Mouse (Mus musculus): ENCODE results near the gene Zhx3. TPM values are rescaled to one million over a fixed set of nuclear protein-coding genes. Genes with fewer than 3 reads are reported as not detected.

The Zhx3 gene
- polyA plus RNA-seq, 1 experiment from 2014 or later = 3.1 TPM

DNA sequence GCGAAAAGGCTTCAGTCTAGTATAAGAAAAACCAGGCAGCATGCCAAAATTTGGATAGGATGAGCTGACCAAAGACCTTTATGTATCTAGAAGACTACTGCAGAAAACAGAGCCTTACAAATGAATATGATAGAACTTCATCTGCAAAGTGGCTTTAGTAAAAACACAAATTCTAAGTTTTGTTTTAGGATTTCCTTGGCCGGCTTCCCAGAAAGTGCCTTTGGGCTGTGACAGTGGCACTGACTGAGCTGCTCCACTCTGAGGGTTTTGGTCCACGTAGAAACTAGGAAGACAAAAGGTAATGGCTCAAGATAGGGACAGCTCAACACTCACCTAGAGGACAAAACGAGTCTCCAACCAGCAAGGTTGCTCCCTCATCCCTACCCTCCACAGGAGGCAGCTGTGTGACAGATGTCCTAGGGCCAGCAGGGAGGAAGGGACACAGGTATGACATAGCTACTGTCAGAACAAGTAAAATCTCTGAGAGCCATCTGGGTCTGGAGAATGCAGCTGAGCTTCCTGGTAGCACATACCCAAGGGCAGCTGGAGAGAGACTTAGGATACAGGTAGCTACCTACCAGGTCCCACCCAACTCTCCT, 104.6 kb downstream of the Zhx3 start:
- Histone ChIP-seq H3K4me2 (no peak overlapping the region), H3K9ac (no peak overlapping the region), H3K27ac (no peak overlapping the region), H3K9me3 (replicated peaks) (no peaks in the 10 kb centered on the region), H3K36me3 (no peaks in the 10 kb centered on the region), H3K27me3 (replicated peaks) (no peaks in the 10 kb centered on the region), H3K4me1 (no peaks in the 10 kb centered on the region), H3K4me3 (no peak overlapping the region)
- no peak for ATAC-seq
- 60% methylated on average over 4 of the region's 4 CpGs for WGBS (ENCODE audit: insufficient replicate concordance)

DNA sequence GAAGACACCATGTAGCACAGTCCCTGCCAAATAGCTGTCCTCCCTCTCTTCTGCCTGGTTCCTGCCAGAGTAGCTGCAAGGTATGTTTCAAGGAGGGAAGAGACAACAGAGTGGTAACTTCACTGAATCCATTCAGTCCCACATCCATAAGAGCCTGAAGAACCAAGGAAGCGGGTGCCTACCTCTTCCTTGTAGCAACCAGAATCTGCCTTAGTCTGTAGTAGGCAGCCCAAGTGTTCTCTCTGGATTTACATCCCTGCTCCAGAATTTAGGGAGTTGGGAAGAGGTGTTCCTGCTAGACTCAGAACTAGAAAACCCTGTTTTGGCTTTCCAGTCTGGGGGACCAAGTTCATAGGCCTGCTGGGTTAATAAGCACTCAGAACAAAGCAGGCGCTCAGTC, 105.6 kb downstream of the Zhx3 start:
- Histone ChIP-seq H3K9me3 (replicated peaks) (no peaks in the 10 kb centered on the region), H3K4me2 (no peak overlapping the region), H3K4me3 (no peak overlapping the region), H3K36me3 (peaks cover 4% of the 10 kb centered on the region), H3K27ac (no peak overlapping the region), H3K9ac (no peak overlapping the region), H3K4me1 (no peaks in the 10 kb centered on the region), H3K27me3 (replicated peaks) (no peaks in the 10 kb centered on the region)
- 79% methylated on average over 2 of the region's 2 CpGs for WGBS (ENCODE audit: insufficient replicate concordance)
- no peak for ATAC-seq

- Histone ChIP-seq H3K4me3 (no peak overlapping the region), H3K9me3 (replicated peaks) (no peaks in the 10 kb centered on the region), H3K27me3 (replicated peaks) (no peaks in the 10 kb centered on the region), H3K9ac (no peak overlapping the region), H3K36me3 (peaks cover 13% of the 10 kb centered on the region), H3K4me1 (no peaks in the 10 kb centered on the region), H3K4me2 (no peak overlapping the region), H3K27ac (no peak overlapping the region)
- WGBS (ENCODE audit: insufficient replicate concordance) = 67% methylated on average over 5 of the region's 5 CpGs
- ATAC-seq = no peak
Measured at GRCm38 (mm10) chr2:160766371-160766771, 106.4 kb downstream of the Zhx3 start.

DNA sequence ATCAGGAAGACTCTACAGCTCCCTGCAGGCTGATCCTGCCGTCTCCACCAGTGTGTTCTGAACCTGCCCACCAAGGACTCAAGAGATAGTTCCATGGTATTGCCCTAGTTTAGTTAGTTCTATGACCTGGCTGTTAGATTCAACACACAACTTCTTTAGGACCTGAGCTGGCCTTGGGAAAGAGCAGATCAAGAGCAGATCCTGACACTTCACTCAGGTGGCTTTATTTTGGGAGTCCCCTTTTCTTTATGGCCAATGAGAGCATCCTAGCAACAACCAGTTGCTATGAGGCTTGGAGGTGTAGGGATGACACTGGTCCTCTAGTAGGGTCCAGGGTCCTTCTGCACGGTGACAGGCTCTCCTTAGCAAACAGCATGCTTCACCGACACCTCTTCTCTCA, 107.7 kb downstream of the Zhx3 start:
- Histone ChIP-seq H3K9ac (no peak overlapping the region), H3K4me1 (no peaks in the 10 kb centered on the region), H3K4me2 (no peak overlapping the region), H3K9me3 (replicated peaks) (no peaks in the 10 kb centered on the region), H3K27ac (no peak overlapping the region), H3K36me3 (peaks cover 19% of the 10 kb centered on the region), H3K4me3 (no peak overlapping the region), H3K27me3 (replicated peaks) (no peaks in the 10 kb centered on the region)
- 58% methylated on average over 3 of the region's 3 CpGs for WGBS (ENCODE audit: insufficient replicate concordance)
- no peak for ATAC-seq

DNA sequence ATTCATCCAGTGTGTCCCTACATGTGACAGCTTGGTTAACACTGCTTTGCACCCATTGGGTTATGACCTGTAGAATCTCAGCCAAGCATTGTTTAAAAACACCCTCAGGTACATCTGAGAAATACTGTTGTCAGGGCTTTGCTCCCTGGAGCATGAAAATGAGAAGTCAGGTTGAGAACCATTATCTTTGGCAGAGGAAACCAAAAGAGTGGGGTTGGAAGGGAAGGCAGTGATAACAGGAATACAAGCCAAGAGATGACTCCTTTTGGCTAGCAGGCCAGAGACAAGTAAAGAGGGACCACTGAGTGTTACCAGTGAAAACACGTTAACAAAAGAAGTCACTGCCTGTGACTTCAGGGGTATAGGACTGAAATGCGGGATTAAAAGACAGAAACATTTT, 108.4 kb downstream of the Zhx3 start:
- Histone ChIP-seq H3K4me3 (no peak overlapping the region), H3K4me2 (no peak overlapping the region), H3K4me1 (no peaks in the 10 kb centered on the region), H3K9me3 (replicated peaks) (no peaks in the 10 kb centered on the region), H3K9ac (no peak overlapping the region), H3K36me3 (peaks cover 27% of the 10 kb centered on the region), H3K27me3 (replicated peaks) (no peaks in the 10 kb centered on the region), H3K27ac (no peak overlapping the region)
- 63% methylated on average over 2 of the region's 2 CpGs for WGBS (ENCODE audit: insufficient replicate concordance)
- ATAC-seq = no peak

GRCm38 (mm10) chr2:160763816-160764215, 109.0 kb downstream of the Zhx3 start:
- no peak overlapping the region for H3K4me2 ChIP-seq
- WGBS (ENCODE audit: insufficient replicate concordance) = 56% methylated on average over 3 of the region's 3 CpGs
- H3K27me3 ChIP-seq (replicated peaks) = no peaks in the 10 kb centered on the region
- no peak for ATAC-seq
- H3K9ac ChIP-seq = no peak overlapping the region
- no peaks in the 10 kb centered on the region for H3K4me1 ChIP-seq
- peaks cover 32% of the 10 kb centered on the region for H3K36me3 ChIP-seq
- H3K4me3 ChIP-seq = no peak overlapping the region
- H3K9me3 ChIP-seq (replicated peaks) = no peaks in the 10 kb centered on the region
- no peak overlapping the region for H3K27ac ChIP-seq

GRCm38 (mm10) chr2:160760433-160761184, 112.2 kb downstream of the Zhx3 start:
- no peak for ATAC-seq
- WGBS (ENCODE audit: insufficient replicate concordance) = 72% methylated on average over 9 of the region's 9 CpGs

GRCm38 (mm10) chr2:160756583-160757203, 116.1 kb downstream of the Zhx3 start:
- Histone ChIP-seq H3K9ac (no peak overlapping the region), H3K27ac (no peak overlapping the region), H3K27me3 (replicated peaks) (no peaks in the 10 kb centered on the region), H3K36me3 (peaks cover 86% of the 10 kb centered on the region), H3K4me3 (no peak overlapping the region), H3K9me3 (replicated peaks) (no peaks in the 10 kb centered on the region), H3K4me2 (no peak overlapping the region), H3K4me1 (no peaks in the 10 kb centered on the region)
- no peak for ATAC-seq
- WGBS (ENCODE audit: insufficient replicate concordance) = 69% methylated on average over 6 of the region's 6 CpGs

More at GRCm38 (mm10) chr2:160760433-160761184, 112.2 kb downstream of the Zhx3 start:
- no peak overlapping the region for H3K4me3 ChIP-seq
- H3K27me3 ChIP-seq (replicated peaks) = no peaks in the 10 kb centered on the region
- H3K4me1 ChIP-seq = no peaks in the 10 kb centered on the region
- peaks cover 57% of the 10 kb centered on the region for H3K36me3 ChIP-seq
- H3K9ac ChIP-seq = no peak overlapping the region
- H3K9me3 ChIP-seq (replicated peaks) = no peaks in the 10 kb centered on the region
- H3K4me2 ChIP-seq = no peak overlapping the region
- no peak overlapping the region for H3K27ac ChIP-seq

DNA sequence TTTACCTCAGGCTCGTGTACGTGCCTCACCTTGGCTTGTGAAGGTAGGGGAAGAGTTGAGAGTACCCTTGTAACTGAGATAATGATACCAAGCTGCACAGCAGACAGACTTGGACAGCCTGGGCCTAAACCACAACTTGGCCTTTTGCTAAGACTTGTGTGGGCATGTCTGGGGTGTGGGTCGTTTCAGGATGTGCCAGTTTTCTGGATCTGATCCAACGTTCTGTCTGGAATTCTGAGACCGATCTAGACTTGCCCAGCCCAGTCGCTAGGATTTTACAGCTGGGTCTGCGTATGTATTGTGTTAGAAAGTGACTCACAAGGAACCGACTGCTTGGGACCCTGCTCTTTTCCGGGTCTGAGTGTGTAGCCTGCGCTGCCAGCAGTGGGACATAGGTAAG, 125.7 kb downstream of the Zhx3 start:
- H3K9ac ChIP-seq = no peak overlapping the region
- no peak overlapping the region for H3K4me2 ChIP-seq
- no peak for ATAC-seq

GRCm38 (mm10) chr2:160746637-160747036, 126.2 kb downstream of the Zhx3 start:
- H3K4me1 ChIP-seq = peaks cover 36% of the 10 kb centered on the region
- no peak overlapping the region for H3K9ac ChIP-seq
- WGBS (ENCODE audit: insufficient replicate concordance) = 84% methylated on average over 5 of the region's 5 CpGs
- H3K27me3 ChIP-seq (replicated peaks) = no peaks in the 10 kb centered on the region
- ATAC-seq = no peak
- H3K36me3 ChIP-seq = peaks cover 35% of the 10 kb centered on the region
- no peak overlapping the region for H3K4me3 ChIP-seq
- no peak overlapping the region for H3K27ac ChIP-seq
- H3K9me3 ChIP-seq (replicated peaks) = no peaks in the 10 kb centered on the region
- no peak overlapping the region for H3K4me2 ChIP-seq

More for the DNA sequence above, 125.7 kb downstream of the Zhx3 start:
- Histone ChIP-seq H3K4me3 (no peak overlapping the region), H3K36me3 (peaks cover 40% of the 10 kb centered on the region), H3K4me1 (peaks cover 32% of the 10 kb centered on the region), H3K27ac (no peak overlapping the region), H3K9me3 (replicated peaks) (no peaks in the 10 kb centered on the region), H3K27me3 (replicated peaks) (no peaks in the 10 kb centered on the region)
- 70% methylated on average over 10 of the region's 10 CpGs for WGBS (ENCODE audit: insufficient replicate concordance)

DNA sequence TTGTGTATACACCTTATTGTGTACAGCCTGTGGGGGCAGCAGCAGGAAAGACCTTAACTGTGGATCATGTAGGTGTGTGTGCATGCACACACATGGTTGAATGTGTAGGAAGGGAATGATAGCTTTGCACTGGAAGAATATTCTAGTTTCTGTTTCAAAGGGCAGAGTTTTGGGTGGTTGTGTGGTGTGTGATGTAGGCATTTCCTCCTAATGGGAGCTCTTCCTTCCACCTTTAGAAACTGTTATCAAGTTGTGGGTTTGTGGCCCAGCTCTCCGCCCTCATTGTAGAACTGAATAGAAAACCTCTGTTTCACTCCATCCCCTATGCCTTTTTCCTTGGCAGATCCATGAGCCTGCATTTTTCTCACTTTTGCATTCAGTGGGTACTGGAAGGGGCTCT, 127.3 kb downstream of the Zhx3 start:
- H3K4me3 ChIP-seq = no peak overlapping the region
- peaks cover 46% of the 10 kb centered on the region for H3K4me1 ChIP-seq
- no peaks in the 10 kb centered on the region for H3K9me3 ChIP-seq (replicated peaks)
- ATAC-seq = no peak
- no peak overlapping the region for H3K4me2 ChIP-seq
- H3K36me3 ChIP-seq = peaks cover 24% of the 10 kb centered on the region
- no peaks in the 10 kb centered on the region for H3K27me3 ChIP-seq (replicated peaks)
- H3K9ac ChIP-seq = no peak overlapping the region
- WGBS (ENCODE audit: insufficient replicate concordance) = 37% methylated on average over 1 of the region's 1 CpGs
- H3K27ac ChIP-seq = no peak overlapping the region; the same call in 1 of the 2 replicates

DNA sequence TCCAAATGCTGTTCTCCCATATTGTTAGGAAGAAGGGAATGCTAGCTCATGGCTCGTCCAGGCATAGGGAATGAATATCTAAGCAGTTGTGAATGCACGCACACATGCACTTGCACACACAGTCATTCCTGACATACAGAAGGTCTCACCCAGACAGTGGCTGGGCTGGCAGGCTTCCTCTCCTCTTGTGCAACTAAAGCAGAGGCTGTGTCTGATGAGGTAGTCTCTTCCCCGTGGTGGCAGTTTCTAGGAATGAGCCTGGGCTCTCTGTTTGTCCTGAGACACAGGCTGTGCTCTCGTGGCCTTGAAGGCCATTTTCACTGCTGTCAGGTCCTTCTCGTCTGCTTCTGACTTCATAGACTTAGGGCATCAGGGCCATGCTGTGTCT, 128.0 kb downstream of the Zhx3 start:
- ATAC-seq = no peak
- Histone ChIP-seq H3K4me1 (peaks cover 53% of the 10 kb centered on the region), H3K4me3 (no peak overlapping the region), H3K9ac (no peak overlapping the region), H3K27me3 (replicated peaks) (no peaks in the 10 kb centered on the region), H3K4me2 (no peak overlapping the region), H3K9me3 (replicated peaks) (no peaks in the 10 kb centered on the region), H3K27ac (no peak overlapping the region; the same call in 1 of the 2 replicates), H3K36me3 (peaks cover 21% of the 10 kb centered on the region)
- WGBS (ENCODE audit: insufficient replicate concordance) = 46% methylated on average over 5 of the region's 5 CpGs

Data from liver, embryonic 12.5 days (tissue).